Mouse (Mus musculus) urinary bladder, postnatal 36 days (tissue): ENCODE data around the gene Mrpl24.
"Not testable (repeated sequence)": the region's sequence is repeated elsewhere in the genome, so short reads cannot be mapped to it uniquely, and the experiment has no call there.

Experiments used
- DNase-seq, 2 experiments: peaks; one replicate each; pipeline ENCODE4 v3.0.0; 2022; ENCODE audit warnings: low spot score in 2 of 2, mixed read lengths in 1 of 2

Mrpl24 gene

DNA sequence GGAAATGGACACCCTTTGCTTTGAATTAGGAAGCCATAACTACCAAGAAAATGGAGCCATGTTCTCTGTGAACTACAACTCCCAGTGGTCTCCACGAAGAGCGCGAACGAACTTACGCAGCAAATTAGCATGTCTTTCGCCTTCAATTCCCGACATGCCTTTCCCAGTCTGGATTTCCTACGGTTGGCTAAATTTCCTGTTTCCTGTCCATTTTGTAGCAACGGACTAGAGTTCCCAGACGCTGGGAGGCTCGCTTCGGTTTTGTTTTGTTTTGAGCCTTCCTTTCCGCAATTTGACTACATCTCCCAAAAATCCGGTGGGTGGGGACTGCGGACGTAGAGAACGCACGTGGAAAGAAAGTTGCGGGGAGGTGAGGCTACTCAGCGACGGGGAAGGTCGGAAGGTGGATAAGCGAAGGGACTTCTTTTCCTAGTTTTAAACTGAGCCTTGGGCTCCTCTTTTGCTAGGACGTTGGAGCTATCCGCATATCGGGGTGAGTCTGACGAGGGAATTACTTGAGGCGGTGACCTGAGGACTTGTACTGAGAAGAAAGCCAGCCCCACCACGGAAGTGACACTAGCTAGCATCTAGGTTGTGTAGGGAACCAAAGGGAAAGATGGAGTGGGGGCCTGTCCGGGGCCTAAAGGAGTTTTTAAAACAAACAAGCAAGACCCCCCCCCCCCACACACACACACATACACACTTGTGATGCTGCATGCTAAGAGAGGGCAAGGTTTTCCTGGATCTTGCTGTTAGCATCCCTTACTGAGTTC lies at the start of gene Mrpl24:
Gene Mrpl24, plus strand, starts transcription at position 171 of the 773 bp plus-strand sequence.
- peak; percentile 66 to 81 for DNase-seq

DNA sequence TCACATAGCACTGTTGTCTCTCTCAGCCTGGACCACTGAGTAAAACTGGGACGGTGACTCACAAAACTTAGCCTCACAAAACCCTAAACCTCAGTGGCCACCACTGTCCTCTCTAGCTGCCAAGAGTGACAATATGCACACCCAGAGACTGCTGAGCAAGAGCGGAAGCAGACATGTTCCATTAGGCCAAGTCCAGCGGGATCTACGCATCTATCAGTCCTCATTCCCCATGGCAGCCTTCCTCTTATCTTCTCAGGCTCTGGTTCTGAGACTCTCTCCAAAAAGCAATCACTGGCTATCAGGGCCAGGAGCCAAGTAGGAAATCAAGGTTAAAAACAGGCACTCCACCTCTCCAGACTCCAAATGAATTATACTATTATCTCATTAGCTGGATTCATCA lies 41.6 kb upstream of the Mrpl24 start:
- DNase-seq, result no peak

- no peak for DNase-seq
Measured at GRCm38 (mm10) chr3:87884291-87884690, 35.0 kb upstream of the Mrpl24 start.

- peak in 1 of 2 experiments; percentile 19 for DNase-seq
Measured at GRCm38 (mm10) chr3:87884708-87885251, 34.5 kb upstream of the Mrpl24 start.

DNA sequence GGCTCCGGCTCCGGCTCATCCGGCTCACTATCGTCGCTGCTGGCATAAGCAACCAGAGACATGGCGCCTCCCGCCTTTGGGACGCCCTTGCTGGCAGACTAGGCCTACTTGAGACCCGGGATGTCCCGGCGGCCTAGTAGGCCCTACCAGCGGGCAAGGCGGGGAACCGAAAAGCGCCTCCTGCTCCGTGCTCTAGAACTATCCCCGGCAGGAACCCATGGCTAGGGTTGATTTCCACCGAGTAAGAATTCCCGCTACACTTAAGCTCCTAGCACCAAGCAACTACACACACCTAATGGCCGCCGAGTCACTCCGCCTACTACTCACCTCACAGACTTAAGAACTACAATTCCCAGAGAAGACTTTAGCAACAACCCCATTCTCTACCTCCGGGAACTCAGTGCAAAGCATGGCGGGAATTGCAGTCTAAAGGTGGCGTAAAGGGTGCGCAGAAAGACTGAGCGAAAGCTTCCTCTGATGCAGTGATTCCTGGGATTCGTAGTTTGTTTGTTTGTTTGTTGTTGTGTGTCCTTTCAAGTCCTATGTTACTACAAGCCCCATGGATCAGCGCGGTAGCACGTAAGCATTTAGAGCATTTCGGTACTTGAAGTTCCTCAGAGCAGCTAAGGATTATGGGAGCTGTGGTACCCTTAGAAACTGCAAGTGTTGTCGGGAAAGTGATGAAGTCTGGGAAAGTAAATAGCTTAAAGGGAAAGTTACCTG lies 33.9 kb upstream of the Mrpl24 start, which contains the start of gene Prcc:
Gene Prcc, minus strand, starts transcription at position 328 of the 723 bp plus-strand sequence.
- DNase-seq, result peak; percentile 83 to 89

DNA sequence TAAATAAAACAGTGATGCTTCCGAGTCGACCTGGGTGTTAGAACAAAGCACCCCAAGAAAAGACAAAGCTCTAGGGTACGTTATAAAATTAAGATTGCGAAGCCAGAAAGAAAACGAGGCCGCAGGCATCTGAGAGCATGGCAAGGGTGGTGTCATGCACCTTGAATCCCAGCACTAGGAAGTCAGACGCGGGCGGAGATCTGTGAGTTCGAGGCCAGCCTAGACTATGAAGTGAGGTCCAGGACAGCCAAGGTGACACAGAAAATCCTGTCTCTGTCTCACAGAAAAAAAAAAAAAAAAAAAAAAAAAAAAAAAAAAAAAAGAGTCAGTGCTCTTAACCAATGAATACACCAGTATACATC lies 33.3 kb upstream of the Mrpl24 start:
- DNase-seq, result no peak

DNA sequence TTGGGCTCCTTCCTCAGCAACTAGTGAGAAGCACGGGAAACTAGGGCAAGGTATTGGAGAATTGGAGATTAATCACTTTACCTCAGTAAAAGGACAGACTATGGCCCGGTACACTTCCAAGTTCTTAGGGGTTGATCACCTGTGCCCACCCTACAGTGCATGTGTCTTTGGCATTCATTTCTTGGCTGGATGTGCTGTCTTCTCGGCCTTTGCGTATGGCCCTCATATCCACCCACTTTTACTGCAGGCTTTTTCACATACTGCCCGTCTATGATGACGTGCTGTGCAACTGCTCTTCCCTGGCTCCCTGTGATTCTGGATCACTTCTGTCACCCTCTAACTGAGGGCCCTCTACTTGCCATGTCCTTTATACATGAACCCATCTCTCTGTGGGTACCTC lies 32.9 kb upstream of the Mrpl24 start:
- DNase-seq, result no peak

DNA sequence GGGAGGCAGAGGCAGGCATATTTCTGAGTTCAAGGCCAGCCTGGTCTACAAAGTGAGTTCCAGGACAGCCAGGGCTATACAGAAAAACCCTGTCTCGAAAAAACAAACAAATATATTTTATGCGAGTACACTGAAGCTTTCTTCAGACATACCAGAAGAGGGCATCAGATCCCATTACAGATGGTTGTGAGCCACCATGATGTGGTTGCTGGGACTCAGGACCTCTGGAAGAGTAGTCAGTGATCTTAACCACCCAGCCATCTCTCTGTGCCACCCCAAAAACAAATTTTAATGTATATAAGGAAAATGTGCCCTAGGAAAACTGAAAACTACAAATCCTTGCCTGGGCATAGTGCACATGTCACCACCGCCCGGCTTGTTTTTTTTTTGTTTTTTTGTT lies 31.9 kb upstream of the Mrpl24 start:
- not testable (repeated sequence) for DNase-seq

- no peak for DNase-seq
Measured at GRCm38 (mm10) chr3:87891481-87891880, 27.8 kb upstream of the Mrpl24 start.

DNA sequence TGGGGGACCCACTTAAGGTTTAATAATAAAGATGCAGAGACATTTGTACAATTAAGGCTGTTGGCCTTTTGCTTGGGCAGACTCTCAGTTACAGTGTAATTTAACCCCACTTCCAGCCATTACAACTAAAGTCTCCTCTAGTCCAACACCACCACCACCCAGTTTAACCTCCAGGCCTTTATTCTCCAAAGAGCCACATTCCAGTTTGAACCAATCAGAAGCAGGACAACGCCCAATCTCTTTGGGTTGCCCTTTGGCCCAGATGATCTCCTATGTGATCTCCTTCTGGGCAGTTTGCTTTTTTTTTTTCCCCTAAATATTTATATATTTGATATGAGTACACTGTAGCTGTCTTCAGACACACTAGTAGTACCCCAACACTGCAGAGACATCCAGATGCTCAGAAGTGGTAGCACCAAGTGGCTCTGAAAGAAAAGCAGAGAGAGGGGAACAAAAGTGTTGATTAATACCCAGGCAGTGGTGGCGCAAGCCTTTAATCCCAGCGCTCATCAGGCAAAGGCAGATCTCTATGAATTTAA lies 25.9 kb upstream of the Mrpl24 start:
- DNase-seq, result no peak

DNA sequence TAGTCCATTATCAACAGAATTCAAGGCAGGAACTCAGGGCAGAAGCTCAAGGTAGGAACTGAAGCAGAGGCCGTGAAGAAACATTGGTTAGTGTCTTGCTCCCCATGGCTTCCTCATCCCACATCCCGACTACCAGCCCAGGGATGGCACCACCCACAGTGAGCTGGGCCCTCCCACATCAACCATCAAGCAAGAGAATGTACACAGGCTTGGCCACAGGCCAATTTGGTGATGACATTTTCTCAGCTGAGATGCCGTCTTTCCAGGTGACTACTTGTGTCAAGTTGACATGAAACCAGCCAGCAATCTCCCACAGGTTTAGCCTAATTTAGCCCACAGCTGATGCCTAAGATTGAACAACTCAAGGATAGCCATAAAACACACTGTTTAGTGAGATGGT lies 20.0 kb upstream of the Mrpl24 start:
- no peak for DNase-seq

DNA sequence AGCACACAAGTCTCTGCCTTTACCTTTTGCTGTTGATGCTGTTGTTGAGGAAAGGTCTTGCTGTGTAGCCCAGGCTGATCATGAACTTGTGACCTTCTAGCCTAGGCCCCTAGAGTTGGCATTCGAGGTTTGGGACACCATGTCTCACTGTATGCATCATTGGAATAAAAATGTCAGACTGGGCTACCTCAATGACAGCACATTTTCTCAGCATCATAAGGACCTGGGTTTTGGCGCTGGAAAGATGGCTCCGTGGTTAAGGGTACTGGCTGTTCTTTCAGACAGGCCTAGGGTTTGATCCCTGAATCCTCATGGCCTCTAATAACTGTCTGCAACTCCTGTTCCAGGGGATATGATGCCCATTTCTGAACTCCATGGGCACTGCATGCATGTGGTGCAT lies 19.5 kb upstream of the Mrpl24 start:
- DNase-seq, result no peak

GRCm38 (mm10) chr3:87901036-87901624 lies 18.2 kb upstream of the Mrpl24 start:
- DNase-seq, result no peak

- DNase-seq, result not testable (repeated sequence)
Measured at GRCm38 (mm10) chr3:87901959-87902358, 17.3 kb upstream of the Mrpl24 start.

- no peak for DNase-seq
Measured at GRCm38 (mm10) chr3:87903821-87904220, 15.5 kb upstream of the Mrpl24 start.

DNA sequence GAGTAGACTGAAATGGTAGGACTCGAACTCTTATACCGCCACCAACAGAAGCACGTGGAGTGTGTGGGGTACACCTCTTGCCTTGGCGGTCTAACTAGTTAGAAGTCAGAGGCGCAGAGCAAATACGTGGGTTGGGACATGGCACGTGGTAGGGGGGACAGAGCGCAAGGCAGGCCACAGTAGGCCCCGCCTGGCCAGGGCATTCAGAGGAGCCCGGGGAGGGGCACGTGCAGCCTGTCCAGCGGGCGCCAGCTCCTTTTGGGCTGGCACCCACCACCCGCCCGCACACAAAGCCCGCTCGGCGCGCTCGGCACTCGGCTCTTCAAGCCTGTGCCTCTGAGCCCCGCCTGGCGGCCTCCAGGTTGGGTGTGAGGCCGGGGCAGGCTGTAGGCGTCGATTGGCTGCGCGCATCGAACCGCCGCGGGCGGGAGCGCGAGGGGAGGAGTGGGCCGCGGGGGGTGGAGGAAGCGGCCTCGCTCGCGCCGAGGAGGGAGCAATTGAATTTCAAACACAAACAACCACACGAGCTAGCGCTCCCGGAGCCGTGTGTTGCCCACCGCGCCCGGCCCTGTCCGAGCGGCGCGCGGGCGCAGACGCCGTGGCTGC lies 13.3 kb upstream of the Mrpl24 start, which contains the start of gene Hdgf:
Gene Hdgf, plus strand, starts transcription at position 442 of the 606 bp plus-strand sequence.
- DNase-seq, result peak; percentile 89 to 93

DNA sequence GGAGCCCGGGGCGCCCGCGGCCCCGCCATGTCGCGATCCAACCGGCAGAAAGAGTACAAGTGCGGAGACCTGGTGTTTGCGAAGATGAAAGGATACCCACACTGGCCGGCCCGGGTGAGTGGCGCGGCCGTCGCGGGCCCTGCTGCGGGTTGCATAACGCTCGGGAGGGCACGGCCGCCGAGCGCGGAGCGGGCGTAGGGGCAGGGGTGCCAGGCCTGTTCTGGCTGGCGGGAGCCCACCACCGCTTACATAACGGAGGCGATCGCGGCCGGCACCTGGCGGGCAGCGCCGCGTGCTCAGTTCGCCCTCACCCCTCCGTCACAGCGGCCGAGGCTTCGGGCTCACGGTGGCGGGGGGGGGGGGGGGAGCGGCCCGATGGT lies 12.7 kb upstream of the Mrpl24 start:
- DNase-seq, result peak in 1 of 2 experiments; percentile 59

GRCm38 (mm10) chr3:87906981-87907857 lies 12.1 kb upstream of the Mrpl24 start:
- DNase-seq, result peak; percentile 44 to 51

GRCm38 (mm10) chr3:87907906-87908305 lies 11.4 kb upstream of the Mrpl24 start:
- DNase-seq, result no peak

GRCm38 (mm10) chr3:87909381-87909780 lies 9.9 kb upstream of the Mrpl24 start:
- DNase-seq, result no peak

- no peak for DNase-seq
Measured at GRCm38 (mm10) chr3:87909874-87910273, 9.4 kb upstream of the Mrpl24 start.
